Mouse (Mus musculus) MEL (cell line): Measurements from ENCODE around the gene Atp8a2.

Experiments used
- CTCF ChIP-seq, 3 experiments: IDR thresholded peaks in 2 of 3; conservative IDR thresholded peaks in 1 of 3; 2 replicates each; pipeline ENCODE4 v1.5.1; 2011 to 2012; ENCODE audit warnings: low read length in 3 of 3, low read depth in 2 of 3, mild to moderate bottlenecking in 2 of 3, improper control_type of control experiment in 1 of 3, inconsistent platforms in 1 of 3, mixed read lengths in 1 of 3, moderate library complexity in 1 of 3; ENCODE audit not compliant: control insufficient read depth in 1 of 3, insufficient read depth in 1 of 3, poor library complexity in 1 of 3, severe bottlenecking in 1 of 3
- EP300 ChIP-seq, 2 experiments: IDR thresholded peaks; 2 replicates each; pipeline ENCODE4 v1.6.1; 2011; ENCODE audit warnings: improper control_type of control experiment in 2 of 2, low read length in 2 of 2, low read depth in 1 of 2, mild to moderate bottlenecking in 1 of 2
- ETS1 ChIP-seq: IDR thresholded peaks from 2 replicates; pipeline ENCODE4 v1.6.1; 2012; ENCODE audit warnings: low read depth, mild to moderate bottlenecking, inconsistent platforms, low read length, improper control_type of control experiment, moderate library complexity
- HCFC1 ChIP-seq: IDR thresholded peaks from 2 replicates; pipeline ENCODE4 v1.6.1; 2012; ENCODE audit warnings: low read depth, mild to moderate bottlenecking, inconsistent platforms, low read length, improper control_type of control experiment, moderate library complexity
- MAX ChIP-seq: IDR thresholded peaks from 2 replicates; pipeline ENCODE4 v1.6.1; 2011; ENCODE audit warnings: low read length, improper control_type of control experiment
- NRF1 ChIP-seq: IDR thresholded peaks from 2 replicates; pipeline ENCODE4 v1.6.1; 2014; ENCODE audit warnings: low read depth, mild to moderate bottlenecking, inconsistent platforms, low read length, improper control_type of control experiment, moderate library complexity; ENCODE audit not compliant: poor library complexity, insufficient read depth, severe bottlenecking
- TCF12 ChIP-seq: IDR thresholded peaks from 2 replicates; pipeline ENCODE4 v1.6.1; 2014; ENCODE audit warnings: low read depth, mild to moderate bottlenecking, inconsistent platforms, low read length, improper control_type of control experiment, moderate library complexity
- ZMIZ1 ChIP-seq: IDR thresholded peaks from 2 replicates; pipeline ENCODE4 v1.6.1; 2012; ENCODE audit warnings: low read depth, mild to moderate bottlenecking, inconsistent platforms, low read length, improper control_type of control experiment, moderate library complexity

DNA sequence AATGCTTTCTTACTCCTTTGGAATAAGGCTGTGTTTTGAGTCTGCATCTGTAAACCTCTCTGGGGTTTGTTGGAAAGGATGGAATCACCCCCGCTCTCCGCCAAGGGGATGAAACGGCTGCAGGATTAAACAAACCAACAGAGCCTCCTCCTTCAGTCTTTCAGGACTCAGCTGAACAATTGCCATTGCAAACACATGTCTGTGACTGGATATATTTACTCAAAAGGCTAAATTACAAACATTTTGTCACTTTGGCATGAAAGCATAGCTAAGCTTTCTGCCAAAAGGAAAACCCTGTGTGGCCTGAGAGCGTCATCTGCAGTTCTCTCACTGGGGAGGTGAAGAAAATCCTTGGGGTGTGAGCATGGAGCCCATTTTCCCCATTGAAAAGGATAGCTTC is 230.0 kb downstream of the Atp8a2 start:
- TF ChIP-seq CTCF (IDR thresholded peaks at IDR 0.05 in 2 of 3, conservative IDR thresholded peaks at IDR 0.05 in 1 of 3; ENCODE audit: control insufficient read depth in 1 of 3, insufficient read depth in 1 of 3, low read depth in 2 of 3, low read length in 3 of 3, poor library complexity in 1 of 3, severe bottlenecking in 1 of 3): no peak
- no peak for TF ChIP-seq NRF1
- no peak for TF ChIP-seq ZMIZ1
- no peak for TF ChIP-seq ETS1
- TF ChIP-seq TCF12: no peak
- TF ChIP-seq EP300 (IDR thresholded peaks at IDR 0.05; ENCODE audit: low read depth in 1 of 2, low read length in 2 of 2): no peak
- no peak for TF ChIP-seq HCFC1
- TF ChIP-seq MAX: no peak
